9 mouse cellular contexts compared by ENCODE assay signal in the genomic region with DNA sequence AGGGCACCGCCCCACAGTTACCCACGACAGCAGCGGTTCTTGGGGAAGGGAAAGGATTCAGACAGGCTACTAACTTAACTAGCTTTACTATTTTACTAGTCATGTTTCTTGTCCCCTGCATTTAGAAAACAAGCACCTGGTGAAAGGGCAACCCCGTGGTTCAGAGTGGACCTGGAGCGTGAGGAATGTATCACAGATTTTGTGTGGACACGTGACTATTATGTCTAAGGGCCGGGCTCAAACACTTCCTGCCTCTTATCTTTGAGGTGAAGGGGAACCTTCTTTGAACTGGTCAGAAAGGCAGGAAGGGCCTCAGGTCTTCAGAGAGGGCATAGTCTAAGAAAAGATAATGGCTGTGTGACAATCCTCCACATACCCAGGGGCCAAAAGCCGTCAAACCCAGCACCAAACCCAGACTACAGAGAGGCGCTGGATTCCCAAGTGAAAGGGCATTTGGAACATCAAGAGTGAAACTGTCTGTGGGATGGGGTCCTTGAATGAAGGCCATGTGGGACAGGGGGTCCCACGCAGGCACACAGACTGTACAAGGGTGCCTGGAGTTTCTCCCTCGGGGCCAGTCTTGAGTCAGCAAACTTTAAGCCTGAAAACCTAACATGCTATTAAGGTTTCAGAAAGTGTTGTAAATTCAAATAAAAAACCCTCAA. TPM values are rescaled to one million over a fixed set of nuclear protein-coding genes. Genes with fewer than 3 reads are reported as not detected.
A peak's percentile ranks its signal among the peaks of the same experiment; 100 is the strongest.
DNase-seq lines count a peak whose midpoint lies in the region; ATAC-seq lines count a peak whose summit lies in the region.
"Had no signal": no experiment of that assay in that cellular context is flagged by ENCODE, and none has a peak within 500 bp of the region (broad histone marks: within the 10 kb centered on the region; RNA-seq: fewer than 3 reads in every experiment).

No protein-coding gene starts in this region.

- H3K36me3 ChIP-seq in heart, embryonic 15.5 days: no peaks in the 10 kb centered on the region
- H3K36me3 ChIP-seq in hindbrain, embryonic 10.5 days: peaks cover 11% of the 10 kb centered on the region; the same call in 1 of the 2 replicates
- no peaks in the 10 kb centered on the region for H3K36me3 ChIP-seq in midbrain, embryonic 13.5 days

- no peak for ATAC-seq in heart, embryonic 15.5 days (replicated peaks; ENCODE audit: insufficient number of reproducible peaks, insufficient read depth, low FRiP score, low read depth)
- no peak for ATAC-seq in midbrain, embryonic 13.5 days
- ATAC-seq in activated CD4-positive, CD25-positive, alpha-beta regulatory T cell, adult 4 months: no peak

- H3K4me2 ChIP-seq in heart, embryonic 15.5 days: peak overlapping the region; percentile 77
- peak overlapping the region; percentile 96 for H3K4me2 ChIP-seq in midbrain, embryonic 13.5 days (replicated peaks)

- H3K27ac ChIP-seq in heart, embryonic 15.5 days: peak overlapping the region; percentile 93
- H3K27ac ChIP-seq in brown adipose tissue, adult 24 weeks (replicated peaks; ENCODE audit: low read depth, low read length): peak overlapping the region; percentile 61
- peak overlapping the region; percentile 97 for H3K27ac ChIP-seq in hindbrain, embryonic 10.5 days
- no peak overlapping the region for H3K27ac ChIP-seq in midbrain, embryonic 13.5 days
- H3K27ac ChIP-seq: macrophage had no signal

- H3K9ac ChIP-seq in heart, embryonic 15.5 days: peak overlapping the region; percentile 89
- H3K9ac ChIP-seq in midbrain, embryonic 13.5 days (replicated peaks): no peak overlapping the region

- peaks cover 69% of the 10 kb centered on the region for H3K4me1 ChIP-seq in heart, embryonic 15.5 days (replicated peaks)
- H3K4me1 ChIP-seq in brown adipose tissue, adult 24 weeks (ENCODE audit: control insufficient read depth, insufficient read depth, insufficient read length, low read length): peaks cover 33% of the 10 kb centered on the region
- H3K4me1 ChIP-seq in hindbrain, embryonic 10.5 days (replicated peaks): peaks cover 94% of the 10 kb centered on the region
- peaks cover 57% of the 10 kb centered on the region for H3K4me1 ChIP-seq in midbrain, embryonic 13.5 days (replicated peaks)

- peak overlapping the region; percentile 71 for H3K4me3 ChIP-seq in heart, embryonic 15.5 days
- no peak overlapping the region for H3K4me3 ChIP-seq in brown adipose tissue, adult 24 weeks (ENCODE audit: insufficient read depth, low read depth, low read length)
- H3K4me3 ChIP-seq in hindbrain, embryonic 10.5 days: peak overlapping the region; percentile 82
- H3K4me3 ChIP-seq in midbrain, embryonic 13.5 days (replicated peaks): peak overlapping the region; percentile 66

- no peaks in the 10 kb centered on the region for H3K9me3 ChIP-seq in heart, embryonic 15.5 days (replicated peaks)
- H3K9me3 ChIP-seq in hindbrain, embryonic 10.5 days: no peaks in the 10 kb centered on the region
- H3K9me3 ChIP-seq in midbrain, embryonic 13.5 days: no peaks in the 10 kb centered on the region

- 43% methylated on average over 11 of the region's 11 CpGs for WGBS in heart, embryonic 15.5 days
- 62% methylated on average over 11 of the region's 11 CpGs for WGBS in hindbrain, embryonic 10.5 days
- 69% methylated on average over 11 of the region's 11 CpGs for WGBS in midbrain, embryonic 13.5 days

- no peaks in the 10 kb centered on the region for H3K27me3 ChIP-seq in heart, embryonic 15.5 days
- peaks cover 28% of the 10 kb centered on the region for H3K27me3 ChIP-seq in hindbrain, embryonic 10.5 days (ENCODE audit: insufficient read depth, poor library complexity, severe bottlenecking)
- peaks cover 18% of the 10 kb centered on the region for H3K27me3 ChIP-seq in midbrain, embryonic 13.5 days

- no peak for DNase-seq in heart, adult 18-20 months
- no peak for DNase-seq in hindbrain, embryonic 10.5 days (ENCODE audit: low spot score)
- no peak for DNase-seq in frontal cortex, postnatal 36 days (ENCODE audit: low spot score in 2 of 2)
- DNase-seq in left cerebral cortex, adult 8-10 months (ENCODE audit: low spot score in 2 of 2): no peak

RNA-seq across cellular contexts. Expression of a gene that starts 2.6 kb away (rescaled TPM):
- polyA plus RNA-seq in heart, embryonic 15.5 days (2015; fragmentation: Nextera tagmentation; extraction: Ambion mirVana): 80.6 and 94.0 TPM in 2 replicates
- total RNA-seq in heart, adult 18-20 months (2021): 10 to 100 TPM; 39.7 to 40.6 TPM
- 40.8 and 47.5 TPM in 2 replicates for polyA plus RNA-seq in brown adipose tissue, adult 24 weeks (2012; ENCODE audit: insufficient read depth, insufficient read length, missing spikeins)
- 83.8 and 87.8 TPM in 2 replicates for polyA plus RNA-seq in hindbrain, embryonic 10.5 days (2016; fragmentation: Nextera tagmentation; extraction: Ambion mirVana)
- polyA plus RNA-seq in midbrain, embryonic 13.5 days (2015; fragmentation: Nextera tagmentation; extraction: Ambion mirVana): 60.7 and 73.4 TPM in 2 replicates
- 10 to 100 TPM; 87.4 to 91.5 (median 88.6) TPM for total RNA-seq in left cerebral cortex, adult 8-10 months (2022)
- 1 to 10 TPM; 1.3 to 1.5 TPM for polyA plus RNA-seq in activated CD4-positive, CD25-positive, alpha-beta regulatory T cell, adult 4 months (2017; shearing (Covaris generic))

Comparison
In these comparisons a context has a peak if more than half of its experiments do, and no peak if none do; other contexts are left out.
1. RNA of a gene that starts 2.6 kb away (polyA plus RNA-seq): 83.8 to 87.8 TPM in hindbrain, embryonic 10.5 days, 80.6 to 94.0 TPM in heart, embryonic 15.5 days, 60.7 to 73.4 TPM in midbrain, embryonic 13.5 days and 40.8 to 47.5 TPM in brown adipose tissue, adult 24 weeks; 1.3 to 1.5 TPM in activated CD4-positive, CD25-positive, alpha-beta regulatory T cell, adult 4 months; every median in the first group is over 10 times any median in the second.